Mouse (Mus musculus) small intestine, adult 2 months (tissue): Measurements from ENCODE around the gene Mllt1.

Source experiments
- CTCF ChIP-seq: fragments of 200-500 bp; IDR thresholded peaks from 2 replicates; pipeline ENCODE4 v1.5.1; 2012; ENCODE audit warnings: low read depth, mild to moderate bottlenecking, control low read depth, inconsistent platforms, low read length, moderate library complexity, mixed read lengths; ENCODE audit not compliant: insufficient replicate concordance, insufficient read length; ENCODE audit errors: extremely low read depth
- POLR2A ChIP-seq: fragments of 200-500 bp; IDR thresholded peaks from 2 replicates; pipeline ENCODE4 v1.6.1; 2012; ENCODE audit warnings: low read depth, mild to moderate bottlenecking, control low read depth, inconsistent platforms, low read length, moderate library complexity

DNA sequence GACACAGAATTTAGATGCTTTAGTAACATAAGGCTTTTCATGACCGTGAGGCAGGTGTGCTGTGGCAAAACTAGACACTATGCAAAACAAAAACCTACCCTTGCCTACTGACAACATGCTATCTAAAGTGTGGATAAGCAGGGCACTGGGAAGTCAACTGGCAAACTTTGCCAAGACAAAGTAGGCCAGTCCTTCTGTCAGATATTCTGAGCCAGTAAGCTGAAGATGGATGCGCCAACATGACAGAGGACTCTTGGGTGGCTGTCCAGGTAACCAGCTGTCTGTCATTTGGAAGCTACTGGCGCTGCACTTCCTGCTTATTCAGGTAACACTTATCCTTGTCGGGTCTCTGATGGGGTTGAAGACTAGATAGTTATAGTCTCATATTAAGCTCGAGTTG, 34.9 kb upstream of the Mllt1 start:
- TF ChIP-seq CTCF (no peak), POLR2A (no peak)
